Mouse (Mus musculus) gastrocnemius, adult 18-20 months (tissue): ENCODE results near the gene Thumpd1. TPM values are rescaled to one million over a fixed set of nuclear protein-coding genes. Genes with fewer than 3 reads are reported as not detected.
"Not testable (repeated sequence)": the region's sequence is repeated elsewhere in the genome, so short reads cannot be mapped to it uniquely, and the experiment has no call there.

Experiments used
- DNase-seq: peaks from one replicate; pipeline ENCODE4 v3.0.0; 2021; ENCODE audit warnings: low spot score
- long read RNA-seq, 2 experiments: library from polyadenylated mRNA; stranded (forward); transcript quantifications; one replicate each; pipeline ENCODE4 v2.0.0; 2021
- total RNA-seq, 2 experiments: library from RNA; stranded (reverse); gene quantifications; 2 replicates each; pipeline ENCODE4 v1.2.3; 2021

Gene Thumpd1
- total RNA-seq, result 10 to 100 TPM; 16.7 to 16.8 TPM
- long read RNA-seq, experiment 1, transcript Thumpd1-201 (4 exons, 2,689 nt), result major isoform, 39 of 41 reads
- long read RNA-seq, experiment 1, partial matches to known transcripts, result 2 of 41 reads
- long read RNA-seq, experiment 1, other reads (novel, unspliced or antisense), result 0 of 41 reads
- long read RNA-seq, experiment 2, transcript Thumpd1-201 (4 exons, 2,689 nt), result major isoform, 42 of 46 reads
- long read RNA-seq, experiment 2, partial matches to known transcripts, result 0 of 46 reads
- long read RNA-seq, experiment 2, other reads (novel, unspliced or antisense), result 4 of 46 reads

DNA sequence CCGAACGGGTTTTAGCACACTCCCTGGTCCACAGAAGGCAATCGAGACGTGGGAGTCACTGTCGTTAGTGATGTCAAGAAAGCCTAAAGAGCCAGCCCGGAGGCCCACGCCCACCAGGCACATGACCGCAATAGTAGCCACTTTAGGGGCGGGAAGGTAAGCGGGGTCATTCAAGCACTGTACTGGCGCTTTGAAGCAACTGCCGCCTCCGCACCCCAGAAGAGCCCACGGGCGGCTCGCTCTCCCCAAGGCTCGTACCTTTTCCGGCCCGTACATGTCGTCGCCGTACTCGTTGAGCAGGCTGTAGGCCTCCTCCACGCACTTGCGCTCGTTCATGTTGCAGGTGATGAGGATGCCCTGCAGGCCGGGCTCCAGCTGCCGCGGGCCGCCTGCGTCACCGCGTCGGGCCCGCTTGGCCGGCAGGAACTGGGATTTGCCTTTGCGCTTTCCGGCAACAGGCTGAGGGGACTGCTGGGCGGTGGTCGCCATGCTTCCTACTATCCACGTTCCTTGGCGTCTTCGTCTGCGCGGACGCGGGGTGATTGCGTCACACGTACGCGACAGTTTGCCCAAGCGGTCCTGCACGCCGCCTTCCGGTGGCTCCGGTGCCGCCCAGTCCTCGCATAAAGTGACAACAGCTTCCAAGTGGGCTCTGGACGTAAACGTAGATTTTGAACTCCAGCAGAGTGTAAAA, at the start of gene Thumpd1:
Thumpd1 (minus strand) TSS at position 546 of the 694 bp plus-strand sequence.
- peak; percentile 93 for DNase-seq

DNA sequence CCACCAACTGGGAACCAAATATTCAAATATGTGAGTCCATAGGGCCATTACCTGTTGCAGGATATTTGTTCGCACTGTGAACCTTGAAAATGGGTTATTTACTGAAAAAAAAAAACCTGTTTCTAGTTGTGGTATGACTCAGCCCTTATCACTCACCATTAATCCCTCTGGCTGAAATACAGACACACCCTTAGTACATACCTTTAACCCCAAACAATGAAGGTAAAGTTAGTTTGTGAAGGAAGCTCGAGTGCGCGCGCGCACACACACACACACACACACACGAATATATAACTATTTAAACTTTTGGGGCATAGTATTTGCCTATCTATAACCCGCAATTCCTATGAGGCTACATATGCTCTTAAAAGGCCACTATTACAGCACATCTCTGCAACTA, 49.3 kb upstream of the Thumpd1 start:
- no peak for DNase-seq

DNA sequence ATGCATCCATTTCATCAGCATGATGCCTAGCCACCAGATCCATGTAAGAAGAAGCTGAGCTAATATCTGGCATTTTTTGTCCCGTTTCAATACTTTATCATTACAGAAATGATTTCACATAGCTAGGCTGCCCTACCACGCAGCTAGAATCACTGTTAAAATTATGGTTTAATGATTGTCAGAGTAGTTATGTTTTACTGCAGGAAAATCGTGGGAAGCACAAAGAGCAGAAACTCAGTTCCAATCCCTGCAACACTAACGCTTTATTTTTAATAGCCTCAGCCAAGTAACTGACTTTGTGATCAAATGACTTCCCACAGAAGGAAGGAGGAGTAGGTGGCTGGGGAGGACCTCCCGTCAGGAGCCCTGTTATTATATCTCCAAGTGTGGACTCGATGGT, 46.4 kb upstream of the Thumpd1 start:
- no peak for DNase-seq

DNA sequence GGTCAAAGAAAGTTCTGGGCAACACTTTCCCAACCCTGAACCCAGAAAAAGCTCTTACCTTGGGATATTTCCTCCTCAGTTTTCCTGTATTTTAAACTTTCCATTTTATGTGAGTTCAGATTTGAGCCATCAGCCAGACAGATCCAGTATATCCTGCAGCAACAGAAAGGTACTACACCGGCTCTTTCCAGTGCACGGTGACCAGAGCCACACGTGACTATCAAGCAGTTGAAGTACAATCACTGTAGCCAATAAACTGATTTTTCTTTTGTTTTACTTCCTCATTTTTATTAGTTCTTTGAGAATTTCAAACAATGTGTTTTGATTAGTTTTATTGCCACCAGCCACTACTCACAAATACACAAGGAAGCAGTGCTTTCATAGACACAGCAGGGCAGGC, 43.8 kb upstream of the Thumpd1 start:
- no peak for DNase-seq

DNA sequence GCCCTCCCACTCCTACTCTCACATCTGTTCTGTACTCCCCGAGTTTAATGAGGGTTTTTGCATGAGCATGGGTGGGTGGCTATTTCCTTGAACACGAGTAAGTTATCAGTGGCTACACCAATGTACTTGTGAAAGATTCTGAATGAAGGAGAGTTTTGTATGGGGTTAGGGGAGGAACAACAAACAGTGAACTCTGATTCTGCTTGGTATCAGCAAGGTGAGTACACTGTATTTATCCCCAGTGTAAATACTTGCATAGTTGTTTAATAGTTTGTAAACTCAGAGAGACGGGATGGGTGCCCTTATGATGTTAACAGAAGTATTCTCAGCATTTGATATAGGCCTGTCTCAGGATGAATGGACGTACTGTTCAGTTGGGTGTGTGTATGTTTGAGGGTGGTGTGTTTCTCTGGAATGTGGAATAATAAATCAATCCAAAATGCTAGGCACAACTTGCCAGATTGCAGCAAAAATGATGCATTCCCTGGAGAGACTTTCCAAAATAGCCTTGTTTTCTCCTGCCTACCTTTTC, 41.6 kb upstream of the Thumpd1 start:
- DNase-seq, result no peak

DNA sequence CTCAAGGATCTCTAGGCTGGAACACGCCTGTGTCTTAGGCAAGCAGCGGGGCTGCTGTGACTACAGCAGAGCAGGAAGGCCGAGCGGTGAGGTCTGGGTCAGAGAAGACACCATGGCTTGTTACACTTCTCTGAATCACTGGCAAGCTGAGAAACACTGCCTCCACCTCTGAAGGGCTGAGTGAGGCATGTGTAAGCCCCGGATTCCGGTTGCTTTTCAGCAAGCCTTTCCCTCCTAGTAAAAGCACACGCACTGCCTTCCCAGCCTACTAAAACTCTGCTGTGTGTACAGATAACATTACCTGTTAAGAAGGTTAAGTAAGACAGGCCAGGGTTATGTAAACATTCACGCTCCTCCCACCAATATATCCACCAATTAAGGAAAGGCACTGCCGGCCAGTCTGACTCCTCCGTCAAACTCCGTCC, 39.9 kb upstream of the Thumpd1 start, which contains the start of gene Acsm3:
Acsm3 (plus strand) TSS at position 397 of the 425 bp plus-strand sequence.
- DNase-seq, result no peak

DNA sequence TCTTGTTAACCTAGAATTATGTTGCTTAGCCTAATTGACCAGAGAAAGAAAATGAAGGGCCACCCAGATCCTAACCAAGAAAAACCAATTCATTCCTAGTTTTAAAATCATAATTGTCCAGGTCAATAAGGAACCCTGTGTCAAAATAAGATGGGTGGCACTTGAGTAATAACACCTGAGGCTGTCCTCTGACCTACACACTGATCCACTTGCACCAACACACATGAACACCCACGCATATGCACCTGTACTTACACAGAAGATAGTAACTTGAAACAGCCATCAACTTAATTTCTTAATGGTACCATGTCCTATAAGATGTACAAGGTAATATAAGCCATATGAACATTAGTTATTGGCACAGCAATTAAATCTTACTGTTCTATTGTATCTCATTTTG, 33.1 kb upstream of the Thumpd1 start:
- no peak for DNase-seq

DNA sequence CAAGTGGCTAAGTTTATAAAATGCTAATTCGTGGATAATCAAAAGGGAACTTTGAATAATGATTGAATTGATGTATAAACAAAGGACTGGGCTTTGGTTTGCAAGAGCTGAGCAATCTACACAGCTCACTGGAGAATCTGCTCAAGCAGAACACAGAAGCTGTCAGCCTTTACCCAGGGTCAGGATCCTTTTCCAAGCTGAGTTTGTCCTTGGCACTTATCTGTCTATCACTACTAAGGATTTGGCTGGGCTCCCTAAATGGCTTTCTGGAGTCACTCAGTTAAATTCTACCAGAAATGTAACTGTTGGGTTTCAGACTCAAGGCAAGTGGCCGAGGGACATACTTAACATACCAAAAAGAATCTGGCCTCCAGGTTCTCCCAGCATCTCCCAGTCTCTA, 29.3 kb upstream of the Thumpd1 start:
- no peak for DNase-seq

DNA sequence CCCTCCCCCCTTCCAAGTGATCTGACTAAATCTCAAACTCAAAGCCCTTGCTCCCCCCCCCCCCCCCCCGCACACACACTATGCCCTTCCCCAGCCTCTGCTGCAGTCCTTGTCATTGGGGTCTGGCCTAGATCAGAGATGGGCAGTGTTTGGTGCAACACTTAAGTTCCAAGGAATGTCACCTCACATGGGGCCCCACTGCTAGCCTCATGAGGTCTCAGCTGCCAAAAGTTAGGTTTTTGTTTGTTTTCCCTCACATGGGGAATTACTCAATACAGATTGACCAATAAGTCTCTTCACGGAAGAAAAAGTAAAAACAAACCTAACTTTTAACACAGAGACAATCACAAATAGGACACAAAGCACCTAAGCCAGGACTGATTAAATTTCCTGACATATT, 28.2 kb upstream of the Thumpd1 start:
- no peak for DNase-seq

DNA sequence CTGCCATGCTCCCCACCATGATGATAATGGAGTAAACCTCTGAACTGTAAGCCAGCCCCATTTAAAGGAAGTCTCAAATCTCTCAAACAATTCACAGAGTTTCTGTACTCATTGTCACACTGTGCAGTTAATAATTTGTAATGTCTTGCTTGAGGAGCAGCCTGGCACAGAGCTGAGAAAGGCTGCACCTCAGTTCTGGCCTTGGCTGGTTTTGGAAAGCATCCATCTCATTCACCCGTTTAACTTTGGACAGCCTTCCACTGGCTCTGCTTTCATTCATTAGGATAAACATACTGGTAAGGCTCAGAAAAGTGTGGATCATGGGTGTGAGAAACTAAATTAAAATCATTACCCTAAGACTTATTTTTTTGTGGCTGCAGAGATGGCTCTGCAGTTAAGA, 25.3 kb upstream of the Thumpd1 start:
- no peak for DNase-seq

DNA sequence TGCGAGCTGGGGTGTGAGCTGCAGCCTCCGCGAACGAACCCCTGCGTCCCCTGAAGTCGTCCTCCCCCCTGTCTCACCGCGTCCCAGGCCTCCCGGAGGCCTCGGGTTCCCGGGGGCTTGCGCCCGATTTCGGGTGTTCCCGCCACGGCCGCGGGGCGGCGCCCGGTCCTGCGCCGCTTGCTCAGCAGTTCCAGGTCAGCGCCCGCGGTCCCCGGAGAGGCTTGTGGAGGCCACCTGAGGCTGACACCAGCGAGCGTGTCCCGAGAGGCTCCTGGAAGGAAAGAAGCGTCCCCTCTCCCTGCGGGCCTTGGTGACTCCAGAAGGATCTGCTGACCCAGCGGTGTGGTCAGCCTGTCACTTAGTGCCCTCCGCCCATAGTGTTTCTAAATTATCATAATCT, 23.7 kb upstream of the Thumpd1 start:
- DNase-seq, result no peak

DNA sequence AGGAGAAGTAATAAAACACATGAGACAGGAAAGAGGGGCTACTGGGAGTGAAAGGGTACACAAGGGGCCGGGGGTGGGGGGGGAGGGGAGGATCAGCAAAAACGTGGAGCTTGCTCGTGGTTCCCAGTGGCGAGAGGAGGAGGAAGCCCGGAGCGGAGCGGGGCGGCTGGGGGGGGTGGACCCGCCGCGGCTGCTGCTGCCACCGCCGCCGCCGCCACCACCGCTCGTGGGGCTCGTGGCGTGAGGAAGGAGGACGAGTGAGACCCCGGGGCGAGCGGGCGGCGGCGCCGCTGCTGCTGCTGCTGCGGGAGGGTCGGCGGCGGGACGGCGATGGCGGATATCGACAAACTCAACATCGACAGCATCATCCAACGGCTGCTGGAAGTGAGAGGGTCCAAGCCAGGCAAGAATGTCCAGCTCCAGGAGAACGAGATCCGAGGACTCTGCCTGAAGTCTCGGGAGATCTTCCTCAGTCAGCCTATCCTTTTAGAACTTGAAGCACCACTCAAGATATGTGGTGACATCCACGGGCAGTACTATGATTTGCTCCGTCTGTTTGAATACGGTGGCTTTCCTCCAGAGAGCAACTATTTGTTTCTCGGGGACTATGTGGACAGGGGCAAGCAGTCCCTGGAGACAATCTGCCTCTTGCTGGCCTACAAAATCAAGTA, 19.3 kb upstream of the Thumpd1 start:
- not testable (repeated sequence) for DNase-seq

DNA sequence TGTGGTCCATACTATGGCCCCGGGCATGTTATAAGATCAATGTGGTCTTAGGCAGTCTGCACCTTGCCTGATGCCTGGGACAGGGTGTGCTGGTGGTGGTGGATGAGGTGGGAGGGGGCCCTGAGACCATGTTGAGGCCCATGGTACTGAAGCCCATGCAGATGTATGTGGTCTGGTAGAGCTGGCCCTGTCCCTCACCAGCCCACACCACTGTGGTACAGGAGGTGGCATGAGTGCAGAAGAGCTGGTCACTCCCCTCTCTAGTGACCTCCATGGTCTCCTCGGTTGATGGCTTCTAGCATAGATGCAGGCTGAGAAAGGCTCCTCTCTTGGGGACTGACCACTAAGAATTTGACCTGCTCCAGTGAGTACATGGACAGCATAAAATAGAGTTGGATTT, 18.3 kb upstream of the Thumpd1 start:
- no peak for DNase-seq

DNA sequence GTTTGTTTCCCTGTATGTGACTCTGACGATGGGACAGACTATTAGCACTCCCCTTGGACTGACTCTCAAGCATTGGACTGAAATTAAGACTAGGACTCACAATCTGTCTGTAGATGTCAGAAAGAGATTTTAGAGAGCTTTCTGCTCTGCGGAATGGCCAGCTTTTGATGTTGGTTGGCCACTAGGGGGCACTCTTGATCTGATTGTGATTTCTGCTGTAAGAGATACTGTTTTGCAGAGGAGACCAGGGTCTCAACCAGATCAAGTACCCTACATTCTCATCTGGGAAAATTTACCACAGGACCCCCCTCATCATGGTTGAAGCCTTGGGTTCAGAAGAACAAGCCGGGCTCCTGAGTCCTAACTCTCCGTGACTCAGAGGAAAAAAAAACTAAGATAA, 10.7 kb upstream of the Thumpd1 start:
- not testable (repeated sequence) for DNase-seq

DNA sequence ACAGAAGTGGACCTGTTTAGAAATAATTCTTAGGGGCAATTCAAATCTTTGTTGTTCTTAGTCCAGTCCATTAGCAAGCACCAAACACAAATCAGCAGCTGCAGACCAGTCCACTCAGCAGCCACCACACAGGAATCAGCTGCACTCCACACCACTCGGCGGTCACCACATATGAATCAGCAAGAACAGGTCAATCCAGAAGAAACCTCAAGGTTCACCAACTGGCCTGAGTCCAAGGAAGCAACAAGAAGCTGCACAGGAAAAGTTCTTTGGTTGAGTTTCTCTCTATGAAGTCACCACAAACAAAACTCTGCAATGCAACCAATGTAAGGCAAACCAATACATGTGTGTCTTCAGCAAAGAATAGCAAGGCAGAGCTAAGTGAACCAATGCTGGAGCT, 7.0 kb upstream of the Thumpd1 start:
- no peak for DNase-seq

DNA sequence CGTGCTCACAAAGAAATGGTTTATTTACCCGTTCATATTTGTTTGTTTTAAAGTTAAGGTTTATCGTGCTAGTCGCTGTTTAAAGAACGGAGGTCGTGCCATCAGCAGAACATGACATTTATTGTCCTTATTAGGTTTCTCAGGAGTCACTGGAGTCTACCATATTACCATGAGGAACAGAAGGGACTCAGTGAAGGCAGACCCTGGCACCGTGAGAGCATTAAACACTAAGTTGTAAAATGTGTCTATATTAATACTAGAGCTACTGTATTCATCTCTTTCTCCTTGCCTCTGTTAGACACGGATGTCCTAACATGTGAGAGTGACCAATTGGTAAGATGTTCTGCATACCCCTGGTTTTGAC, 331 bp upstream of the Thumpd1 start:
- DNase-seq, result peak; percentile 5

DNA sequence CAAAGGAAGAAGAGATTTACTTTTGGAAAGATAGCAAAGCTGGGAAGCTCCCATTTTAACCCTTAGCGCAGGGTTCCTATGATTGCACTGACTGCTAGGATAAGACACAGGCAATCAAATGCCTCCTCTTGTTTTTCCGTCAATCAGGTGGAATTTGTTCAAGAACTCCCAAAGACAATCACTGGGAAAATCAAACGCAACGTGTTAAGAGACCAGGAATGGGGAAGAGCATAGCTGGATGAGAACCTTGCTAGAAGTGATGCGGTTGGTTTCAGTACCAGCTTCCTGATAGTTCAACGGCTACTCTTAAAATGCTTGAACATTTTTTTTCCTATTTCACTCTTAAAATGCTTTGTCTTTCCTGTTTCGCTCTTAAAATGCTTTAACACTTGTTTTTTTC, 6.5 kb downstream of the Thumpd1 start:
- no peak for DNase-seq

DNA sequence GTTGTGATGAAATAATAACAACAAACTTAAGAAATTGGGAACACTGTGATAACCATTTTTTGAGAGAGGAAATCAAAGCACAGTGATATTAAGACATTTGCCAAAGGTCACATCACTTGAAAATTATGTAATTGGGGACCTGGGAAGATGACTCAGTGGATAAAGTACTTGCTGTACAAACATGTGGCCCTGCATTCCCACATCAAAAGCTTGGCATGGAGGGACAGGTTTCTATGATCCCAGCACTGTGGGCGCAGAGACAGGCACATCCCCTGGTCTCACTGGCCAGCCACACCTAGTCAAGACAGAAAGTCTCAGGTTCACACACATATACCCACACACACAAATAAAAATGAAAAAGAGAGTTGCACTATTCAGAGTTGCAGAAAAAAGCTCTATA, 25.7 kb downstream of the Thumpd1 start:
- DNase-seq, result no peak

DNA sequence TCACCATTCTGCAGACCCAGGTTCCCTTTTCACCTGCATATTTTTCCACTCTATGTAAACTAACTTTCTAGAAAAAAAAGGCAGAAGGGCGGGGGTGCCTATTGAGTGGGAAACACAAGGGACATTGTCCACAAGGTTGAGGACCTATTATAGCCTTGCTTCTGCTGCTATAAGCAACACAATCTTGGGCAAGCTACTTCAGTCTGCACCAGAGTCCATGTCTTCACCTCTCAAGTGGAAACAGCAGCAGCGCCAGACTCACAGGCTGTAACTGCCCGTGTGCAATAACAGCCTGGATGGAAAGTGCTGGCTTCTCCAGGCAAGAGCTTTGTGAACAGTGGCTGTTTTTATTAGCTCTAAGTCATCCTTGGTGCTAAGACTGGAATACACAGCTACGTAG, 28.3 kb downstream of the Thumpd1 start:
- no peak for DNase-seq

DNA sequence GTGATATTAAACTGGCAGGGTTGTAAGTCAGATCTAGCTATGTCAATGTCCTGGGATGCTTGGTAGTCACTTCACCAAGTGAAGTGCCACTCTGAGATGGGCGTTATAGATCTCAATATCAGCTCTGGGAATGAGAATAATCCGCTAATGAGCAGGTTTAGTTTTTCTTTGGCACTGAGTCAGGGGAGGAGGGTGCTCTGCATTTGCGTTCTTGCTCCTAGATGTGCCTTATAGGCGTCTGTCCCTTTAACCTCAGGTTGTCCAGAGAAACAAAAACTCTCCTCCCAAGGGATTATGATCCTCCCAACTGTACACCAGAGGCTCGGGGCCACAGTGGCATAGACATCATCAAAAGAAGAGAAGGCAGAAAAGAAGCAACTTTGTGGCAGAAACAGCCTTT, 30.9 kb downstream of the Thumpd1 start, which contains the start of gene Acsm4:
Acsm4 (plus strand) TSS at position 301 of the 400 bp plus-strand sequence.
- DNase-seq, result no peak

DNA sequence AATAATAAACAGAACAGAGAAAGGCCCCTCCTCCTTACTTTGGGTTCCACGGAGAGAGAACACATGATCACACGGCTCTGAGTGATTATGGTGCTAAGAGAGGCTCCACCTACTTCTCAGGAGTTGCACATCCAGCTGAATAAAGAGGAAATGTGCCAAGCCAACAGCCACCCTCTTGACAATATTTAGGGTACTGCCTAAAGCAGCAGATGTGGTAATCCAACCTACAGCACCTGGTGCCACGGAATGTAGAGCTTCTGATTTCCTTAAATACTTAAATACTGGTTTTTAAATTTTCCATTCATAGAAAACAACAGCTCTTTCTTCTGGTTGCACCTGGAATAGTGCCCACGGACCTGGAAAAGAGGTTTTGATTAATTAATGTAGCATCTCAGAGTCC, 37.9 kb downstream of the Thumpd1 start:
- DNase-seq, result no peak

DNA sequence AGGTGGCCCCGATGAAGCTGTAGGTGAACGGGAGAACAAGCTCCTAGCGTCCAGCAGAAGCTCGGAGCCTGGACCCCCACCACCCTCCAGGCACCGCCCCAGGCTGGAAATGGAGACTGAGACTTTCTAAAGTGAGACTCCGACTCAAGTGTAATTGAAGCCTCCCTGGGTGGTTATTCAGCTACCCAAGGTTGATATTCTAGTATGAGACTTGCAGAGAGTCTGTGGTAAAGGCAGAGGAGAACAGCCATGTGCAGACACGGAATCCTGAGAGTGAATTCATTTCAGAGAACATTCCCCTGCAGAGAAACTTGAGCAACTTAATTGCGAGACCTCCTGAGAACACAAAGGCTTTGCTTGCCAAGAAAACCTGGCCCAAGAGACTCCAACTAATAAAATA, 40.5 kb downstream of the Thumpd1 start:
- DNase-seq, result no peak
